Mouse (Mus musculus): ENCODE measurements at regions not wholly inside any gene's neighbourhood (a gene's known extent, or its start where the extent isn't known, plus 50 kb on each side); places are given as distances from the start of the nearest gene placed in this dataset.
A peak's percentile ranks its signal among the peaks of the same experiment; 100 is the strongest.

DNA sequence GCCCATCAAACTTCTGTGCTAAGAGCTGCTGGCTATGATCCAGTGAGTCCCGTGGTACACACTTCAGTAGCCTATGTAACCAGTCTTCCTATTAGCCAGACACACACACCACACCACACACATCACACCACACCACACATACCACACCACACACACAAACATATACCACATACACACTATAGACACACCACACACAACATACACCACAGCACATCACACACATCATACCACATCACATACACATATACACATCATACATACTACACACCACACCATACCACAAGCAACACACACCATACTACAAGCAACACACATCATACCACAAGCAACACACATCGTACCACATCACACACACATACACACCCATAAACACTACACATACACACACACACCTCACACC lies 119.7 kb upstream of the Arid1b start:
- DNase-seq (ENCODE audit: low spot score in 2 of 2), result peak in 1 of 2 experiments; percentile 25

DNA sequence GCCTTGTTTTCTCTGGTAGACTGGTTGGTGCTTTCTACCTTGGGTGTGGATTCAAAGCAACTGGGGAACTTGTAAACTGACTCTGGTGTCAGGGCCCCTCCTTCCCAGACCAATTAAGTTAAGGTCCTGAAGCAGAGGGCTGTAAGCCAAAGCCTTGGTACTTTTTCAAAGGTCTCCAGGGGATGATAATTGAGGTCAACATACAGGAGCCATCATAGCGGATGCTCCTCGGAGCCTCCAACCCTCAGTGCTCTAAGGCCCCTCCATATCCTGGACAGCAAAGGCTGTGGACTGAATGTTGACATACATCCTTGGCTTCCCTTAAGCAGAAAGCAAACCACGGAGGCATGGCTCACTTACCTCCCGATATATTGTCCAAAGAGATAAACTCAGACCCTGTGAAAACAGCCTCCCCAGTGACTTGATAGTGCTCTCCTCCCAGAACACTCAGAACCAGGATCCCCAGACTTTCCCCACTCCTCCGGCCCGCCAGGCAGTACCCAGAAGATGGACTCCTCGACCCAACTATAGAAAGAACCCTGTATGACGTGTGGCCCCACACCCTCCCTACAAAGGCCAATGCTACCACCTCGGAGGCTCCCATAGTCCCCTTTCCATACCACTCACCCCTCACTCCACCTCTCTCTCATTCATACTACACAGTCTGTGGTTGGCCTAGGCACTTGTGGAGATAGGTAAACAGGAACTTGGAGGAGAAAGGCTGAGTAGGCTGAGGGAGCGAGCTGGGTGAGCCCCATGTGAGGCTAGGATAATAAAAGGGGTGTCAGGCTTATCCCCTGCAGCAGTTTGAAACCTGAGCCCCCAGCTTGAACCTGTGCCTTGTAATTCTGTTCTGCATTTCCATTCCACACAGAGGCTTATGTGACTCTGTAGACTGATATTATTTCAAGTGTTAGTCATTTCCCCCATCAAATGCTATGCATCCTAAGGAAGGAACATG lies 118.8 kb upstream of the Arid1b start:
- DNase-seq (ENCODE audit: low spot score in 2 of 2), result peak in 1 of 2 experiments; percentile 52

DNA sequence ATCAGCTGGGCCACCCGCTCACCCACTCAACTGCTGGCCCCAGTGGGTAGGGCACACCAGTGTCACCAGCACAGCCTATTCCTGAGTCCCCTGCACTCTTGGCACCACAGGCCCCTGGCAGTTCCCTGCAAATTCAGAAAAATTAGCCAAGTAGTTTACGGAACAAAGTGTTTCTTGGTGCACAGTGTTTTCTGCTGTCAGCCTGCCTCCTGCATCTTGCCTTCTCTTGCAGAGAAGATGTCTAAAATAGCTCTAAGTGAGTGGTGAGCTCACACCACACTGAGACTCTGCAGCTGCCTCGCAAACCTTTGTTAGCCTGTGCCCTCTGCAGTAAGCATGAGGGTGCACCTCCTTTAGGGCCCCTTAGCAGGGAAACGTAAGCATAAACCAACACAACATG lies 117.7 kb upstream of the Arid1b start:
- DNase-seq (ENCODE audit: low spot score in 2 of 2), result peak in 1 of 2 experiments; percentile 34

DNA sequence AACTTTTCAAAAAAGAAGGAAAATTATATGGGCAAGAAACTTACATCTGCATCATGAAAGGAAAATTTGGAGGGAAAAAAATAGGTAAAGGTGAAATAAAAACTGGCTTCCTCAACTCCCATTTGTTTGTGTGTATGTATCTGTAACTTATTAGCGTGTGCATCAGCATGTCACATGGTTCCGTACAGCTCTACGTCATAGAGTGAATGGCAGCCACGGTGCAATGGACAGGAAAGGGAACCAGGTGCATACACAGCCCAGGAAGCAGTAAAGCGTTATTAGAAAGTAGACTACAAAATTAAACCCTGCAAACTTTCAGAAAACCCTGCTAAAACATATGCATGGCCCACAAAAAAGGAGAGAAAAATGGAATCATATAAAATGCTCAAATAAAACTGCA lies 112.7 kb upstream of the Arid1b start:
- peak in 1 of 2 experiments; percentile 22 for DNase-seq (ENCODE audit: low spot score in 2 of 2)

DNA sequence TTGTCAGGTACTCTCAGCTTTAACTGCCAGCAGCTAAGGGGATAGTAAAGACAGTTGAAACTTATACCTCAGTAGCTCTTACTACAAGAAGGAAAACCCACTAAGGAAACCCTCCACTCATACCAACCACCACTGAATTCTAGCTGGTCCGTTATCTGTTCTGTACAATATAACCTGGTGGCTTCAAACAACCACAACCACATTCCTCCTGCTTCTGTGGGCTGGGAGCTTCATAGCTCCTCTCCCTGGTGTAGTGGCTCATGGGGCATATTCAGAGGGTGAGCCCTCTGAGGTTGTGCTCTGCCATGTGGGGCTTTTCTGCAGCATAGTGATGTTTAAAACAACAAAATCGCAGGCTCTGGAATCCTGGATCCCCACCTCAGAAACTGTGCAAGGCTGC lies 110.0 kb upstream of the Arid1b start:
- no peak for DNase-seq (ENCODE audit: low spot score in 2 of 2)

DNA sequence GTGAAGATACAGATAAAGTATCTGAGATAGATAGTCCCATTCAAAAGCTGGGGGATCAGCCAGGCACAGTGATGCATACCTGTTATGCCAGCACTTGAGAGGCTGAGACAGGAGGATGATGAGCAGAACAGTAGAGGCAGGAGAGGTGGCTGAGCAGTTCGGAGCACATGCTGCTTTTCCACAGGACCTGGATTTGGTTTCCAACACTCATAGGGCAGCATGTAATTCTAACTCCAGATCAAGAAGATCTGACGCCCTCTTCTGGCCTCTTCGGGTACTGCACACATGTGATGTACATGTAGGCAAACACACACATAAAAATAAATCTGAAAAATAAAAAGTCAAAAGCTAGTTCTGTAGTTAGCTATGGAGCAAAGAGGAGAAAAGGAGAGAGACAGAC lies 109.4 kb upstream of the Arid1b start:
- DNase-seq (ENCODE audit: low spot score in 2 of 2), result peak in 1 of 2 experiments; percentile 65

DNA sequence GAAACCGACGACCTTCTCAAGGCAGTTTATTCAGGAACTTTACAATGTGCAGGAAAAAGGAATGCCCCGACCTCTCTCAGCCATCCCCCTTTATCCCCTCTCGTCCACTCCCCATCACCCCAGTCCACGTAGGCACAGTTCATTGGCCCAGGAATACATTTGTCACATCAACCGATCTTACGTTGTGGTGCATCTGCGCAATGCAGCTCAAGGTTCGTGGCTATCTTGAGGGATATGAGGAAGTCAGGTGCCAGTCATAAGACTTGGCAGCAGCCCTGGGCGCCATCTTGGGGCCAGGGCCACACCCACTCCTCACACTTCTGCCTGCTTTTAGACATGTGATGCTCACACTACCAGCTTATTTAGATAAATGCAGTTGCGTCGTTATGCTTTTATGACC lies 106.8 kb upstream of the Arid1b start:
- peak in 1 of 2 experiments; percentile 52 for DNase-seq (ENCODE audit: low spot score in 2 of 2)

DNA sequence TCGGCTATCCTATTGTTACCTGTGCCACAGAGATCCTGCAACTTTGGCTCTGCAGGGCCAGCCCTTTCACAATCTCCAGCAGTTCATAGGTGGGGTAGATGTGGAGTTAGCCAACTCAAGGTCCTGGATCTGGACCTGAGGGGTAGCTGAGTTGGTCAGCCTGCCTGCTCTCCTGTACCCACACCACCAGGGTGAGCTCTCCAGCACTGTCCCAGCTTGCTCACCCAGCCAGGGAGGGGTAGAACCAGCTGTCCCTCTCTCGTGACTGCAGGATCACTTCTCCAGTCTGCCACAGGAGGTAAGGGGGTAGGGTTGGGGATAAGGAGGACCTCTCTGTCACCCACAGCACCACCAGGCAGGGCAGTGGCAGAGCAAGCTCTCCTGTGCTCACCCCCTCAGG lies 104.6 kb upstream of the Arid1b start:
- DNase-seq (ENCODE audit: low spot score in 2 of 2), result peak in 1 of 2 experiments; percentile 53

DNA sequence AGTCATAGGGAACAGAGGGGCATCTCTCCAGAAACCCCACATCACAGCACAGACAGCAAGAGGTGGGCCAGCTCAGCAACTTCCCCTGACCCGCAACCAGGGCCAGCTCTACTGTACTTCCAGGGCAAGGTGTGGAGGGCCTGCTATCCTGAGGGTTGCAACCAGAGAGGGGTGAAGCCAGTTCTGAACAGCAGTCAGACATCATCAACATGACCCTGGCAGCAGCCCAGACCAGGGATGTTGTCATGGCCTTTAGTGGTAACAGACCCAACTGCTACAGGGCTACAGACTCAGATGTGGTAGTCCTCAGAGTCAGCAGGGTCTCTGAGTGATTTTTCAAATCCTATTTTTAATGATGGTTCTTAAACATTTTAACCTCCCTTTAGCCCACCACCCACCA lies 104.0 kb upstream of the Arid1b start:
- peak in 1 of 2 experiments; percentile 1 for DNase-seq (ENCODE audit: low spot score in 2 of 2)

DNA sequence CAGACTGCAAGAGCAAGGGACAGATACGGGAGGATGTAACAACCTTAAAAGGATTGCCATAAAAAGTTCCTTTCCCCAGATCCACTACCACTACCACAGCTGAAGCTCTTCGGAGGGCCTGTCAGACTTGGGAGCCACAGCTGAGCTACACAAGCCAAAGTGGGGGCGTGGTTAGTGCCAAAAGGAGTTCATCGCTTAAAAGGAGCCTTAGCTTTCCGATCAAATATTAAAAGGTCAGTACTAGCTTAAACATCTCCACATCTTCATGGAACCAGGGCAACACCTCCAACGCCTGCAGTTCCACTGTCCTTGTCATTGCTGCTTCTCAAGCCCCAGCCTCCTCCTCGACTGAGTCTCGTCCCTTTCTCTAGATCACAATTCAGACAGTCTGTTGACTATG lies 102.6 kb upstream of the Arid1b start:
- peak in 1 of 2 experiments; percentile 50 for DNase-seq (ENCODE audit: low spot score in 2 of 2)

DNA sequence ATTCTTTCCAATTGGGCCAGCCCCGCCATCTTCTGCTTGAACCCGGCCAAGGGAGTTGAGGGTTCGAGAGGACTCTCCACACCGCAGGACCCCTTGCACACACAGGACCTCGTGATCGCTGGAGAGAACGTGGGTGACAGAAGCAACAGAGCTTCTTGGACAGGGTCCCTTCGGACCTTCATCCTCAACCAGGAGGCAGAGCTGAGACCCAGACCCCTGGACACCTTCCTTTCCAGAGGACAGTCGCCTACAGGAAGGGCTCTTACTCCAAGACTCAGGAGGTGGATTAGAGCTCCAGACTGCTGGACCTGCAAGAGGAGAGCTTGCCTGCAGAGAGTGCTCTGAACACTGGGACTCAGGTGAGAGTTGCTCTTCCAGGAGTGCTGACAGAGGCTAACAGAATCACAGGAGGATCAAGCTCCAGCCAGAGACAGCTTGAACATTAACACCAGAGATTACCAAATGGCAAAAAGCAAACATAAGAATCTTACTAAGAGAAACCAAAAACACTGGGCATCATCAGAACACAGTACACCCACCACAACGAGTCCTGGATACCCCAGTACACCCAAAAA lies 99.3 kb upstream of the Arid1b start:
- DNase-seq (ENCODE audit: low spot score in 2 of 2), result peak in 1 of 2 experiments; percentile 57

DNA sequence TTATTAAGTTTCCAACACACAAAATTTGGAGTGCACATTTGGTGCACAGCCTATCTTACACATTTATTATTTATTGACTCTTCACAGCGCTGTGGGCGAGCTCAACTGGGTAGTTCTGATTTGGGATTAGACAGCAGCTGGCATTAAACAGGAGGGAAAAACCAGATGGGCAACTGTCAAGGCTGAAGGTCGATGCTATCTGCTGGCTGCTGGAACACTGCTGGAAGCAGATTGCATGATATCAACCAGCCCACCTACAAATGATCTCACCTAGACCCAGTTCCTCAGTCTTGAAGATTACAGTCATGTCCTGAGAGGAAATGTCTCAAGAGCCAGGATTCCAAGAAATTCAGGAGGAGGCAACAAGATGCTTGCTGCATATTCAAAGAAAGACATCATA lies 91.0 kb upstream of the Arid1b start:
- DNase-seq (ENCODE audit: low spot score in 2 of 2), result peak in 1 of 2 experiments; percentile 52

DNA sequence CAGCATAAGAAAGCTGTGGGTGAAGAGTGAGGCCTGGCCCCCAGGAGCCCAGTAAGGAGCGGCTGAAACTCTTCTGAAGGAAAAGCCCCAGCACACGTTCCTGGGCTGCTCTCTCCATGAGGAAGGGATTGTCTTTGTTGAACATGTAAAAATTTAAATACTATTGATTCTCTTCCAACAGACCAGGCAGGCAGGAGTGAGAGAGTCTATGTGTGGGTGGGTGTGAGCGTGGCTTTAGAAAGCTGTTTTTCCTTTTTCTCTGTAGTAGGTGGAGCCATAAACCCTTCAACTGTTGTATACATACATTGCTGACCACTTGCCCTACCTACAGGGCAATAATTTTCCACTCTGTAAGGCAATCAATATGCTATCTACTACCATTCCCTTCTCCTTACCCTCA lies 87.6 kb upstream of the Arid1b start:
- DNase-seq (ENCODE audit: low spot score in 2 of 2), result peak in 1 of 2 experiments; percentile 47

DNA sequence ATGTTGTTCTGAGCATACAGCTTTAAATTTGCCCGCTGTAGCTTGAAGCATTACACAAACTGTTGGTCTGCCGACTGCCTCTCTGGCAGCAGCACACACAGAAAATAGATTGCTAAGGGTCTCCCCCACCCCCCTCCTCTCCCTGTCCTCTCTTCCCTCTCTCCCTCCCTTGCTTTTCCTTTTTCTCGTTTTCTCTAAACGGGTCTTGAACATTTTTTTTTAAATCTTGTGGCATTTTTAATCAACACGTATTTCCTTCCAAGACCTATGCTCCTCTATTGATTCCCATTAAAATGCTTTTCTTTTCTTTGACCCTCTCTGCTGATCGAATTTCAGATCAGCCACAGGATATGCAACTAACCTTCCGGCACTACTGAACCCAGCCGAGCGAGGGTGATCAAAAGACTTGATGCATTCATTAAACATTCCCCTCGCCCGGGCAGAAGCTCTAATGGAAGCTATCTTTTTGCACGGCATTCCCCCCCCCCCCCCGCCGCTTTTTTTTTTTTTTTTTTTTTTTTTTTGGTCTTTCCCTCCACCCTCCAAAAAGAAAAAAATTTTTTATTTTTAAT lies 86.9 kb upstream of the Arid1b start:
- DNase-seq (ENCODE audit: low spot score in 2 of 2), result peak in 1 of 2 experiments; percentile 59

DNA sequence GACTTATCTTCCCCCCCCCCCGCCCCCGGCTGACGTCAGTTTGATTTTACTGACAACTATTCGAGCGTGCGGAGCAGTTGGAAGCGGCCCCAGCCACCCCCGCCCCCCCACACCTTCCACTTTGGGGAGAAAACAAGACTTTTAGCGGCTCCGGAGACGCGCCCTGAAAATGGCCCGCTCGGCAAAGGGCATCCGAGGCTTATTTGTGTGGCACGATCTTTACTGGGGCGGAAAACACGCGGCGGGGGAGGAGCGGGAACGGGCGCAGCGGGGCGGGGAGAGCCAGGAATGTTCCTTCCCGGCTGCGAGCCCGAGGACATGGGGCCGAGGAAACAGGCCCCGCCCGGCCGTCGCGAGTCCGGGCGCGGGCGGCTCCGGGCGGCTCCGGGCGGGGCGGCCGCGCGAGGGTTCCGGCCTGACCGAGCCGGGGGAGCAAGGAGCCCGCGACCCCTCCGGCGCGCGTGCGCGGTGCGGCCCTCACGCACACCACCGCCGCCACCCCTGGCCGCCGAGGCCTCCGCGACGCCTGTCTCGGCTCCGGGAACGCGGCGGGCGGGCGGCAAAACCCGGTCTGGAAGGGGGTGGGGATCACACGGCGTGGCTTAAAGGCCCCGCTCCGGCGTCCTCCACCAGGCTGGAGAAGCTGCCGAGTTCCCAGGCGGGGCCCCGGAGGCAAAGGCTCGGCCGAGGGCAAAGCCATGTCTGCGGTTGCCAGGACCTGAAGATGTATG lies 86.1 kb upstream of the Arid1b start:
- peak; percentile 94 to 95 for DNase-seq (ENCODE audit: low spot score in 2 of 2)

DNA sequence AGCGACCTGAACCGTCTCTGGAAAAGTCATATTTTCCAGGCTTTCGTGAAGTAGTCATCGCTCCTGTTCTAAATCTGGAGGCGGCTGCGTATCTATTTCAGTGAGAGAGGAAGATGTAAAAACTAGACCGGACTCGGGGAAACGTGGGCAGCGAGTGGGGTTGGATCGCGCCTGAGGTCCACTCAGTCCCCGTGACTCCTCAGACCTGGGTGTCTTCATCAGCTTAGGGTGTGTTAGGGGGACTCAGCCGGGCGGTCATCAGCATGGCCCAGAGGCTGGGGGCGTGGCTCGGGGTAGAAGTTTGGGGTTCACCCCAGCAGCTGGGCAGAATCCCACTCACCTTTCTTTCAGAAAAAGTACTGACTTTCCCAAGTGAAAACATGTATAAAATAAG lies 85.6 kb upstream of the Arid1b start:
- no peak for DNase-seq (ENCODE audit: low spot score in 2 of 2)

DNA sequence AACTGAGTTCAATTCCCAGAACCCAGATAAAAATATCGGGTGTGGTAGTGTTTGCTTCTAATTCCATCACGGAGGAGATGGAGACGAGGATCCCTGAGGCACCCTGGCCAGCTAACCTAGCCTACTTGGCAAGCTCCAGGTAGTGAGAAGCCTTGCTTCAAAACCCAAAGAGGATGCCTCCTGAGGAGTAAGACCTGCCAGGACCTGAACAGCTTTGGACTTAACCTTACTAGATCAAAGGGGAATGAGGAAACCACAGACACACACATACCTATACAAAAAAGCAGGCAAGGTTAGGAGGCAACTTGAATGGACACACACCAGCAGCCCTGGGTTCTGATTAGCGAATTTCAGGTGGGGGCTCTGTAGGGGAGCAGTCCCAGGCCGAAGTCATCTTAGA lies 84.0 kb upstream of the Arid1b start:
- no peak for DNase-seq (ENCODE audit: low spot score in 2 of 2)

DNA sequence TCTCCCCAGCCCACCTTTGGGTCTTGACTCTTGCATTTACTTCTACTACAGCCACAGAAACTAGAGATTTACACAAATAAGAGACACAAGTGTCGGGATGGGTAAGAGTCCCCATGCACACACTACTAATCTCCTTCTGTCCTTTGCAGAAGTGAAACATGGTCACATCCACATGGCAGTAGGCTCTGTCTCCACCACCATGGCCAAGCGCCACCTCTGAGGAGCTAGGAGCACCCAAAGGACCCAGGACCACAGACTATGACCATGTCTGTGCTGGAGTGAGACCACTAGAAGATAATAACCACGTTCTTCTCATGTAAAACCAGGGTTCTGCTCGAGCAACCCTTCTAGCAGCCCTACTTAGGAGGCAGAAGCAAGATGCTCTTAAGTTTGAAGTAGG lies 81.1 kb upstream of the Arid1b start:
- DNase-seq (ENCODE audit: low spot score in 2 of 2), result no peak

DNA sequence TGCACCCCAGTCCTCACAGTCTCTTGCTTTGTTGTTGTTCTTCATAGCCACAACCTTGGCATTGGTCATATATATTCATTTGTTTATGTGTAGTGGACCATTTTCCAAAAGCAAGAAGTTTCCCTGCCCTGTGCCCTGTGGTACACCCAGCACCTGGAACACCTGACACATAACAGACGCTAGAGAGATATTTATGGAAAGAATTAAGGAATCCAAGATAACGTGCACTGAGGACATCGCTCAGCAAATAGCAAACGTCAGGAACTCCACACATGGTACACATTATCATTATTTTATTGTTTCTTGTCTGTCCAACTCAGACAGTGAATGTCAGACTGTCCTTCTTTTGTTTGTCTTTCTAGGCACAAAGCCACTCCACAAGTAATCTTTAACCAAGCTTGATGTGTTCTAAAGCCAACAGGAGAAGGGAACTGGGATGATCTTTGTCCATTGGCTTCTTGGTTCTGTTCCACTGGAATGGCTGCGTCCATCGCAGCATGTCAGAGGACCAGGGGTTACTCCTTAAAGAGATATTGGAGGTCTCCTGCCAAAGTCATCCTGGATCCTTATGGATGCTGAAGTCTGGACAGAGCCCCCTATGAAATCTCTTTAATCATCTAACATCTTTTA lies 74.2 kb upstream of the Arid1b start:
- DNase-seq (ENCODE audit: low spot score in 2 of 2), result no peak

DNA sequence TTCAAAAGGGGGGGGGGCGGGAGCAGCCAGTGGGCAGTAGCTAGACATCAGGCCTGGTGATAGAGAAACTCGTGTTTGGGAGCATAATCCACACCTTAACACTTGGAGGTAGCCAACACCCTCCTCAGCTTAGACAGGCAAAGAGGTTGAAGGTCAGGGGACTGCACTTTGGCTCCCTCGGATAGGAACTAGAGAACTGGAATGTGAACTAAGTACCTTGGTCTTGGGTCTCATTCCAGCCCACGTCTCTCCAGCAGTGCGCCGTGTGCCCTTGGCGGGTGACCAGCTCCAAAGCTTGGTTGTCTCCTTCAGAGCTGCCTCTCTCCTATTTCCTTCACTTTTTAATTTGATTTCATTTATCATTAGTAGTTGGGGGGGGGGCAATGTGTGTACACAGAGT lies 73.0 kb upstream of the Arid1b start:
- DNase-seq (ENCODE audit: low spot score in 2 of 2), result no peak

DNA sequence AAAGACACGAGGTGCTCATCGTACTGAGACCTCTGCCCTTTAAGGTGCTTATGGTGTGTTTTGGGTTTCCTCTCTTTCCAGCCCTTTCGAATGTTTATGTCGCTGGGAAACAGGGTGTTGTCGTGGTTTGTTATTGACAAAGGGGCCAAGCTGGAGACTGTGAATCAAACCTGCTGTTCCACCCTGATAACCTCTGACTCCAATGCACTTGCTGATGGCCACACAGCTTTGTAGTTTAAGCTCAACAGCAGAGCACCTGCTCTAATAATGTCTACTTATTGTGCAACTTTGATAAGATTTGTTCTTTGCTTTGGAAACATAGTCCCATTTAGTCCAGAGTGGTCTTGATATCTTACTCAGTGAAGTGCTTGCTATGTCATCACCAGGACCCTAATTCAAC lies 65.5 kb upstream of the Arid1b start:
- DNase-seq (ENCODE audit: low spot score in 2 of 2), result no peak

DNA sequence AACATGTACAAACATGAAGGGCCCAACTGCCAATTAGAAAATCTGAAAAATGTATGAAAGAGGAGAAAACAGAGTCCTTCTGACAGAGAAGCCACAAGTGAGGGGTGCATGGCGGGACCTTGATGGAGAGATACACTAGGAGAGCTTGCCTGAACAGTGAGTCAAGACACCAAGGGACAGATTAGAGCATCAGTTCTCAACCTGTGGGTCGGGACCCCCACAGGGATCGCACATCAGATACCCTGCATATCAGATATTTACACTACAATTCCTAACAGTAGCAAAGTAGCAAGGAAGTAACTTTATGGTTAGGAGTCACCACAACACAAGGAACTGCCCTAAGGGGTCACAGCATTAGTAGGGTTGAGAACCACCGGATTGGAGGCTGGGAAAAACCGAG lies 58.9 kb upstream of the Arid1b start:
- no peak for DNase-seq (ENCODE audit: low spot score in 2 of 2)
